Mouse (Mus musculus) limb, embryonic 11.5 days (tissue): ENCODE data around the gene Angptl3. TPM values are rescaled to one million over a fixed set of nuclear protein-coding genes. Genes with fewer than 3 reads are reported as not detected.

Experiments
- ATAC-seq: fragments of 200-750 bp; cut with Nextera tagmentation; 2 replicates; pipeline ENCODE4 v1.8.0; 2017; ENCODE audit warnings: low read depth; ENCODE audit not compliant: insufficient number of reproducible peaks, low FRiP score, low TSS enrichment
- DNase-seq: peaks from one replicate; pipeline ENCODE4 v3.0.0-alpha.2; 2015; ENCODE audit warnings: low spot score
- H3K27ac ChIP-seq: fragments of 300-500 bp; sonication (generic); replicated peaks from 2 replicates; pipeline ENCODE4 v1.5.1; 2014; ENCODE audit warnings: low read depth, mild to moderate bottlenecking, low read length
- H3K27me3 ChIP-seq: fragments of 300-500 bp; sonication (generic); 2 replicates; pipeline ENCODE4 v1.6.1; 2014; ENCODE audit warnings: mild to moderate bottlenecking, low read length, mixed read lengths; ENCODE audit not compliant: control insufficient read depth, insufficient read depth
- H3K36me3 ChIP-seq: fragments of 300-500 bp; sonication (generic); 2 replicates; pipeline ENCODE4 v1.6.1; 2014; ENCODE audit warnings: mild to moderate bottlenecking, low read length, moderate library complexity, mixed read lengths; ENCODE audit not compliant: control insufficient read depth, insufficient read depth
- H3K4me1 ChIP-seq: fragments of 300-500 bp; sonication (generic); 2 replicates; pipeline ENCODE4 v1.6.1; 2014; ENCODE audit warnings: low read length, mixed read lengths; ENCODE audit not compliant: control insufficient read depth, insufficient read depth
- H3K4me2 ChIP-seq: fragments of 300-500 bp; sonication (generic); 2 replicates; pipeline ENCODE4 v1.6.1; 2014; ENCODE audit warnings: low read depth, mild to moderate bottlenecking, moderate library complexity; ENCODE audit not compliant: severe bottlenecking
- H3K4me3 ChIP-seq: fragments of 300-500 bp; sonication (generic); 2 replicates; pipeline ENCODE4 v1.5.1; 2014; ENCODE audit warnings: low read depth, low read length
- H3K9ac ChIP-seq: fragments of 300-500 bp; sonication (generic); 2 replicates; pipeline ENCODE4 v1.6.1; 2014; ENCODE audit warnings: mild to moderate bottlenecking, low read length
- H3K9me3 ChIP-seq: fragments of 300-500 bp; sonication (generic); 2 replicates; pipeline ENCODE4 v1.6.1; 2016; ENCODE audit warnings: low read length; ENCODE audit not compliant: control insufficient read depth
- WGBS: fragments of 180-500 bp; shearing (Covaris S2); extraction: QIAGEN DNeasy Blood & Tissue Kit; methylation state at CpG from one replicate; pipeline ENCODE4 v1.1.7; 2014; 5-methylcytosine and 5-hydroxymethylcytosine counted together
- polyA plus RNA-seq: library from polyadenylated mRNA; unstranded; fragments of >200 nt; fragmentation: Nextera tagmentation; extraction: Ambion mirVana; gene quantifications from 2 replicates; pipeline ENCODE4 v1.2.1, GENCODE M21; 2014

The Angptl3 gene
- polyA plus RNA-seq, 1 experiment from 2014 or later: 1.7 TPM

- Histone ChIP-seq H3K27me3 (no peaks in the 10 kb centered on the region), H3K27ac (no peak overlapping the region), H3K4me3 (no peak overlapping the region), H3K4me2 (no peak overlapping the region), H3K4me1 (no peaks in the 10 kb centered on the region), H3K36me3 (no peaks in the 10 kb centered on the region), H3K9ac (no peak overlapping the region), H3K9me3 (no peaks in the 10 kb centered on the region)
- WGBS: 94% methylated on average over 17 of the region's 17 CpGs
- DNase-seq (no peak), ATAC-seq (no peak)
These were observed 57.2 kb downstream of the Angptl3 start for GRCm38 (mm10) chr4:99087760-99088485.

GRCm38 (mm10) chr4:99091151-99091701 lies 60.5 kb downstream of the Angptl3 start:
- no peaks in the 10 kb centered on the region for H3K36me3 ChIP-seq

GRCm38 (mm10) chr4:99091777-99092176 lies 61.0 kb downstream of the Angptl3 start:
- Histone ChIP-seq H3K27ac (no peak overlapping the region), H3K4me1 (no peaks in the 10 kb centered on the region), H3K4me2 (no peak overlapping the region), H3K9me3 (no peaks in the 10 kb centered on the region), H3K4me3 (no peak overlapping the region), H3K9ac (no peak overlapping the region), H3K27me3 (no peaks in the 10 kb centered on the region), H3K36me3 (no peaks in the 10 kb centered on the region)
- 89% methylated on average over 3 of the region's 3 CpGs for WGBS
- ATAC-seq (no peak), DNase-seq (no peak)

More at GRCm38 (mm10) chr4:99091151-99091701, 60.5 kb downstream of the Angptl3 start:
- no peak overlapping the region for H3K4me2 ChIP-seq
- H3K4me1 ChIP-seq: no peaks in the 10 kb centered on the region
- ATAC-seq: no peak
- H3K9ac ChIP-seq: no peak overlapping the region
- H3K4me3 ChIP-seq: no peak overlapping the region
- no peaks in the 10 kb centered on the region for H3K27me3 ChIP-seq
- WGBS: 59% methylated on average over 3 of the region's 3 CpGs
- H3K27ac ChIP-seq: no peak overlapping the region
- no peaks in the 10 kb centered on the region for H3K9me3 ChIP-seq
- no peak for DNase-seq

Other genes with a start within 250 kb of the Angptl3 start
- 3.0 and 3.6 TPM in 2 replicates for gene Kank4, start 213.4 kb upstream of the Angptl3 start, polyA plus RNA-seq
- gene I0C0044D17Rik, start 207.1 kb upstream of the Angptl3 start, polyA plus RNA-seq: not detected in 2 replicates
- 132 and 136 TPM in 2 replicates for gene Usp1, start 107.1 kb upstream of the Angptl3 start, polyA plus RNA-seq
- gene Dock7, start 90.0 kb downstream of the Angptl3 start, polyA plus RNA-seq: 96.2 and 113 TPM in 2 replicates
- 17.8 and 18.9 TPM in 2 replicates for gene Atg4c, start 163.0 kb downstream of the Angptl3 start, polyA plus RNA-seq